Mouse (Mus musculus): Measurements from ENCODE around the gene Immp2l.
"Not testable (repeated sequence)": the region's sequence is repeated elsewhere in the genome, so short reads cannot be mapped to it uniquely, and the experiment has no call there.

Immp2l gene

DNA sequence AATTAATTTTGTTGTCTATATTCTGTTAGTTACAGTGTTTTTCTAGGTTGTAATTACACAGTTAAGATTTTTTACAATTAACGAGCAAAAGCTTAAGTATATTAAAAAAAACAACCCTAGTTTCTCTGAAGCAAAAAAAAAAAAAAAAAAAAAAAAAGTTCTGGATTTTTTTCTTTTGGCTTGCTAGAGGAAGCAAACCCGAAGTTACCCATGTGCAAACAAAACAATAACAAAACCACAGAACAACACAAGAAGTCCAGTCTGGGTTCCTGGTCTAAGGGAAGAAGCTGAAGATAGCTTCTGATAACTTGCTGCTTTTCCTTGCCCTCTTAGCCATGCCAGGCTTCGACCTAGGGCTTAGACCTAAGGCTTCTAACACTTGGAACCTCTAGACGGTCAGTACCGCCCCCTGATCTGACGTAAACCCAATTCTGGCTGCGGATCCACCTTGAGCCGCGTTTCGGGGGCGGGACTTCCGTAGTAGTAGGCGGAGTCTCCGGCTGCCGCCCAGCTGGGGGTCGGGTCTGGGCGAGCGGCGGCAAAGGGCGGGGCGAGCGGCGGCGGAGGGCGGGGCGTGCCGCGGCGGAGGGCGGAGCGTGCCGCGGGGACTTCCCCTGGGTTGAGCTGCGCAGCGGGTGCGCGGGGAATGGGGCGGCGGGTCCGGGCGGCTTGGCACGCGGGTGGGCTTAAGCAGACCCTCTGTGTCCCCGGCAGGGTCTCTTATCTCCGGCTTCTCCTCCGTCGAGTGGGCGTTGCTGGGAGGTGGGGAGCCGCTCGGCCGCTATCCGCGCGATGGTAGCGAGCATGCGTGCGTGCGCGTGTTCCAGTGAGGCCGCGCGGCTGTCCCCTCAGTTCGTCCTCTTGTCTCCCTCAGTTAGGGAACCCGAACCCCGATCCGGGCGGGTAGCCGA is at the start of gene Immp2l:
Immp2l (plus strand) TSS at position 580 of the 911 bp plus-strand sequence.
- DNase-seq (ENCODE audit: low read depth, low spot score) = peak; percentile 87

DNA sequence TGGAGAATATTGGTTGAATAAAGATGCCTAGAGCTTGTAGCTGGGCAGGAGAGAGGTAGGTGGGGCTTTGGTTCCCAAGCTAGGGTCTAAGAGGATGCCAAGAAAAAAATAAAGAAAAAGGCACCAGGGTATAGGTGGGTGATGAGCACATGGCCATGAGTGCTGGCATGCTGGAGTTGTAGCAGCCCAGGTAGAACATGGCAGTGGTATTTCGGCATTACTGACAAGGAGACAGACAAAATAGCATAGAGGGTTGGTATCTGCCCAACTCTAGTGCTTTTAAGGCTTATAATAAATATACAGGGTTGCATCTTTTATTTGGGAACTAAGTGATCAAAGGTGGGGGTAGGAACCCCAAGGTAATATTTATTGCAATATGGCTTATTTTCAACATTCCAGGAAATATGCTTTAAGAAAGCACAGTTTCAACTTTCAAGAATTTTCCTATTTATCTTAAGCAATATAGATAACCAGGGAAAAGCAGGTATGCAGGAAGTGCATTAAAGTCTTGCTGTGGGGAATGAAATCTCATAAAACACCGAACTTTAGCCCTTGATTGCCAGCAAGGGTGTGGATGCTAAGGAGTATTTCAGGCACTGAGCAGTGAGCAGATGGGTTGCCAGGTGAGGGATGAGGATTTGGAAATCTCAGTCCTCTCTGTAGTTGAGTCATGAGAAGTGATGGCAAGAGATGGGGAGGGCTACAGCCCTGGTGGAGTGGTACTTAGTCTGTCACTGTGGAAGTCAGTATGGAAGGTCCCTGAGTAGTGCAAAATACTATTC is 45.0 kb upstream of the Immp2l start:
- DNase-seq (ENCODE audit: low read depth, low spot score) = no peak

DNA sequence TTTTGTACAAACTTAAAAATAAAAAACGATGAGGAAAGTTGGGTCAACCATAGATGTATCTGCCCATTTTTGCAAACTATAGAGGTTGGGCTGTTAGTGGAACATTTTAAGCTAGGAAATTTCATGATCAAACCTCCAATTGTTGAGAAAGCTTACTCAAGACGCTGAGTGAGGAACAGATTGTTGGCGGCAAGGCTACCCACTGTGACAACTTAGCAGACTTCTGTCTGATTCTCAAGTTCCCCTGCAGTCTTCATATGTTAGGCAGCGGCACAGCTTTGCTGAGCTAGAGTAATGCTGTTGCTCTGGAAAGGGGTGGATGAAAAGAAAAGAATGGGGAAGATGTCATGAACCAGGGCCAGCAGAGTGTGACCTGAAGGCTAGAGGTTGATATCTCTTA is 44.2 kb upstream of the Immp2l start:
- DNase-seq (ENCODE audit: low read depth, low spot score) = no peak

DNA sequence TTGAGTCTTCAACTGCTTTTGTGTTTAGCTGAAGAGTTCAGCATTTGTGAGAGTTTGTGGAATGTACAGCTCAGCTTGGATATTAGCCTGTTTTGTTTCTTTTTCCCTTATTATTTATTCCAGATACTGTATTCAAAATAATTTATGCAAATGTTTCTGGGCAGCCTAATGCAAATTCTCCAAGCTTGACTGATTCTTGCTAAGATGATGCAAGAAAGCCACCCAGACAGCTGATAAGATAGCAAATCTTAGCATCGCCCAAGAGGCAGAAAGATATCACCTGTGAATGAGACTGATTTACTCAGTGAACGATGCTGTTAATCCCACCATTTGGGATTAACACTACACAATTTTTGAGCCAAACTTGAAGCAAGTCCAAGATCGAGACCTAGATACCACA is 43.7 kb upstream of the Immp2l start:
- DNase-seq (ENCODE audit: low read depth, low spot score) = no peak

DNA sequence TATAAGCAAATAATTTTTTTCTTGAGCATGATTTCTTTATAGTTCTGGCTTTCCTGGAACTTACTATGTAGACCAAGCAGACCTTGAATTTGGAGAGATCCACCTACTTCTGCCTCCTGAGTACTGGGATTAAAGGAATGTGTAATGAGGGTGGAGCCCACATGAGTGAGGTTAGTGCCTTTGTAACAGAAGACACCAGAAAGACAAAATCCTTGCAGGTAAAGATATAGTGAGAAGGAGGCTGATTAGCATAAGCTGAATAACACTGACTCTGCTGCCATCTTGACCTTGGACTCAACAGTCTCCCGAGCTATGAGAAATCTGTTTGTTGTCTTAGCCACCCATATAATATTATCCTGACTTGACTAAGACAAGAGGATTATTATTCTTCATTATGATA is 40.9 kb upstream of the Immp2l start:
- no peak for DNase-seq (ENCODE audit: low read depth, low spot score)

DNA sequence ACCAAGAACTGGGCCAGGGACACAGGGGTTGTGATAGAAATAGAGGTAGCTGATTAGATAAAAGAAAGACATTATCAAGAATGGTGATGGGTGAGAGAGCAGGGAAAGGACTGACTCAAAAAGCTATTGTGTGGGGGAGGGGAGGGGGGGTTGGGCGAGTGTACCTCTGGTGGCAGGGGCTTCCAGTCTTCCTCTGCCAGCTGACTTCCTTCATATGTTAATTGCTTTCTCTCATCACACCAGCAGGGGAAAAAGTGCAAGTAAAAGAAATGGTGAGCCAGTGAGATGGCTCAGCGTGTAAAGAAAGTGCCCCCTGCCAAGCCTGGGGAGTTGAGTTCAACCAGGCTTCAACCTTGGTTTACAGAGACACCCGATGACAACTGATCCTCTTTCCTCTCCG is 39.2 kb upstream of the Immp2l start:
- no peak for DNase-seq (ENCODE audit: low read depth, low spot score)

DNA sequence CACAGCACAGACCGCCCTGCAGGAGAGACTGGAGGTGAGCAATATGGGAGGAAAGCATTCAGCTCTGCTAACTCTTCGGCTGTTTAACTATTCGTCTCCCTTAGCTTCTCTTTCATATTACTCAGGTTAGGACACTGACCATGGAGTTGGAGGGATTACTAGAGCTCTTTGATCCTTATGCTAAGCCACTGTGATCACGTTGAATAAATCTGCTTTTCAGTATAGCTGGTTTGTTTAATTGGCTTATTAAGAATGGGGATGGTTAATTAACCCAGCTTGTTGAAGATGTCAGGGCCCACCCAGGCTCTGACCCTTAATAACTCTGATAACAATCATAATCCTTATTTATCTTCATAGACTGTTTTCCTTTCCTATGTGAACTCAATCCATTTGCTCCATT is 38.1 kb upstream of the Immp2l start:
- DNase-seq (ENCODE audit: low read depth, low spot score) = no peak

DNA sequence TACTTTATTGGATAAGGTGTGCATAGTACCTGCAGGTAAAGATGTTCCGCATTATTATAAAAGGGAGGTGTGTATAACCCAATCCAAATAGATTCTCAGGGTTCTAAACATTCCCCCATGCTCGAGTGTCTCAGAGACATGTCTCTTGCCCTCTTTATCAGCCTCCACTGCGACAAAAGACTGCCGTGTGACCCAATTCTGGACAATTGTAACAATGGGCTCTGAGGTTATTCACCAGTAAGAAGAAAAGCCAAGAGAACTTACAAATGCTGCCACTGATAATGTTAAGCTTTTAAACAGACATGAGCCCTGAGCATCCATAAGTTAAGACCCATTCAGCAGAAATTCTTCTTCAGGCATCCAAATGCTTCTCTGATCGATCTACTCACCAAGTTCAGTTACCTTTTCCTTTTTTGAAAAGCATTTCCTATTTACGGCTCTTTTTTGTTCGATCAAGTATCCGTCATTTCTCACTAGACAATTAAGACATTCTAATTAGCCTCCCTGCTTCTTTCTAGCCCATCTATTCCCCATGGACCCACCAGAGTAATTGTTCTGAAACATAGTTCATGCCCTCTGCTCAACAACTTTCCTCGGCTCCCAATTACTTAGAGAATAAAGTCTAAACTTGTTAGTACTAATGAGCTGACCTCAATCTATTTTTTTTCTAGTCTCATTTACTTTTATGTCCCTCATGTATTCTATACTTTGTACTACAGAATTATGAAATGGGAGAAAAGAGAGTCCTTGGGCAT is 35.4 kb upstream of the Immp2l start:
- no peak for DNase-seq (ENCODE audit: low read depth, low spot score)

DNA sequence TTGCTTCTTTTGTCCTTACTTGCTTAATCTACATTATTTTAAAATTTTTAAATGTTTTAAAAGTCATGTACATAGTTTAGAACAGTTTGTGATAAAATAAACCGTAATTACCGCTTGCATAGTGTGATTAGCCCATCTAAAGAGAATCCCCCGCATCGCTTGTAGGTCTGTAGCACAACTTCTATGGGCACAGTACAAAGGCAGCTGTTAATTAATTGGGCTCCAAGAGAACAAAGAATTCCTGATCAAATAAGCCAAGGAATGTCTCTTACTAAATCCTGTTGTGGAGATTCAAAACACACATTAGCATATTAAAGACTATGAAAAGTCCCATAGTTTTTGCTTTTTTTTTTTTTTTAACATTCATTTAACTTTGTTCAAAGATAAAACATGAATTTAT is 32.2 kb upstream of the Immp2l start:
- DNase-seq (ENCODE audit: low read depth, low spot score) = no peak

DNA sequence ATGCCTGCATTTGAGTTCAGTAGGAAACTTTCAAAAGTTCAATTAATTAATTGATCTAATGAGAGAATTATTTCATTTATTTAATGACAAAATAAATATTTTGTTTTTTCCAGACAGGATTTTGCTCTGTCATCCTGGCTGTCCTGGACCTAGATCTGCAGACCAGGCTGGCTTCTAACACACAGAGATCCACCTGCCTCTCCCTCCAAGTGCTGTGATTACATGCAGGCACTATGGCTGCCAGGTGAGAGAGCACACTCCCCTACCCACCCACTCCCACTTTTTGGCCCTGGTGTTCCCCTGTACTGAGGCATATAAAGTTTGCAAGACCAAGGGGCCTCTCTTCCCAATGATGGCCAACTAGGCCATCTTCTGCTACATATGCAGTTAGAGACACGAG is 31.7 kb upstream of the Immp2l start:
- not testable (repeated sequence) for DNase-seq (ENCODE audit: low read depth, low spot score)

DNA sequence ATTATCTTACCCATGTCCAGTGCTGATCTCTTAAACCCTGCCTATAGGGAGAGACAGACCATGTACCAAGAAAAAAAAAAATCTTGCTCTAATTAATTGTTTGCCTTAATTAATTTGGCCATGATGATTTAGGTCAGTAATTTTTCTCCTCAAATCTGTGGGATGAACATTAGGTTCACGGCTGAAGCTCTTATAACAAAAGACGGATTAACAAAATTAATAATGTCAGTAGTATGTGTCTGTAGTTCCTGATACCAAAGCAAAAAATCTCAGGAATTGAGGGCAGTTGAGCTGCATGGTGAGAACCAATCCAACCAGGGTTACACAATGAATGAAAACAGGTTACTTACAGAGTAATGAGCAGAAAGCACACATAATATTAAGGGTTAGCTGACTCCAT is 29.0 kb upstream of the Immp2l start:
- no peak for DNase-seq (ENCODE audit: low read depth, low spot score)

DNA sequence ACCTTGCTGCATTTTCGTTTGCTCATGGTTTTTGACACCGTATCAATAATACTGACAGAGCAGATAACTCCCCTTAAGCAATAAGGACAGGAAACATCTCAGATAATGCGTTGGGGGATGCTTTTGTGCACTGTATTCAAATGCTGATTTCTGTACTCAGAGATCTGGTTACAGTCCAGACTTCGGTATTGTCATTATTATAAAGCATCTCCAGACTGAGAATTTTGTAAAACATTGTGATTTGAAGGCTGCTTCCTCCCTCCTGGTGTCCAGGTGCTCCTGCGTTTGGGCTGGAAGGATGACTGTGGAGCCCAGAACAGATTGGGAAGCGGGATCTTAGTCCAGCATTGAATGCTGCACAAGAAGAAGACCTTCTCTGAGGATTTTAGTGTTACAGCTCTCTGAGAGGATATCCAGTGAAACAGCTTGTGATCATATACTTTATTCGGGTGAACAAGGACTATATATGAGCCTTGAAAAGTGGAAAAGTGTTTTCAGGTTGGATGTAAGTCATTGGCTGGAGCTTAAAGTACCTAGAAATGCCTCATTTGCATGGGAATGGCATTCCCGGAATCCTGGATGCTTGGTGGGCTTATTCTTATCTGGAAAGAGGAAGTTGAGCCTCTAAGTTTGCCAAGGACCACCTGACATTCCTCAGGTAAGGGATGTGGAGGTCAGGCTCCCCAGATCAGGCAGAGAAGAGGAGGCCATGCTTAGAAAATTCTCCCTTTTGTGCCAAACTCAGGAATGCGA is 28.1 kb upstream of the Immp2l start:
- no peak for DNase-seq (ENCODE audit: low read depth, low spot score)

DNA sequence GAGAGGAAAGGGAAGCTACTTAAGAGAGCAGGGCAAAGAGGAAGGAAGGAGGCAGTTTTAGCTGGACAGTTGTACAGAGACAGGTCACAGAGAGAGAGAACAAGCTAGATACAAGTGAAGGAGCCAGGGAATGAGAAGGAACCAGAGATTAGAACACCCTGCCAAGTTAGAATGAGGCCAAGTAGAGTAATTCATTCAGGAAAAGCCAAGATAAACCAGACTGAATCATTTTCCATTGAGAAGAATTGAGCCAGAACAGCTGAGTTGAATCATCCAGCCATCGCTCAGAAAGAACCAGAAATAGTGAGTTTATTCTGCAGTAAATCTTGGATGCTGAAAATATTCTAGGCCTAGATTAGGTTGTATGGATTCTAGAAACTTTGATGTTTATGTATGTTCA is 1.4 kb upstream of the Immp2l start:
- no peak for DNase-seq (ENCODE audit: low read depth, low spot score)

DNA sequence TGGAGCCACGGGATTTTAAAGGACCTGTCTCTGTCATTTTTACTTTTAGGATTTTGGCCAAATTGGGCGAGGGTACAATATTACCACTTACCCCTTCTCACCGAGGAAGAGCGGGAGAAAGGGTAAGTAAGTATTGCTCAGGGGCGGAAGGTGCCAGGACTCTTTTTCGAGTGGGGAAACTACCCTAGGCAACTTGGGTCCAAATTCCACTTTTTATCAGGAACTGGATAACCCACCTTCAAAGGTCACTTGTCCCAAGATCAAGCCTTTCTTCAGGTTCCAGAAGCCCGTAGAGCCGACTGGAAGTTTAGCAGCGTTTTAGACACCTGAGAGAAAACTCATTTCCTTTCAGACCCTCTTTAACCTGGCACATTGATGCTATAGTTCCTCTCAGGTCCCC is 622 bp downstream of the Immp2l start:
- peak; percentile 3 for DNase-seq (ENCODE audit: low read depth, low spot score)

DNA sequence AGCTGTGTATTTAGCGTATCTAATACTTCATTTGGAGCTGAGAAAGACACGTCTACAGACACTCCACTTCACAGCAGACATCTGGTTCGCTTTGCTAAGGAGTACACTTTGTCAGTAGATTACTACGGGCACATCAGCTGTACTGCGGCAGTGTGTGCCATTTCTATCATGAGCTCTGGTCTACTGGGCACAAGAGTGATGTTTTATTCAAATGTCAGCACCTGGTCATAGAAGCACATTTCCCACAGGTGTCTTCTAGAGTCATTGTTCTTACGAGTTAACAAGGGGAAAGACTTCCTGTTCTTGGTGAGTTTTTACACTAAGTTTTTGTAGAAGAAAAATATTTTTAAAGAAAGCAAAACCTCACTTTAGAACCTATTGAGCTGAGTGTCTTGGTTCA is 3.6 kb downstream of the Immp2l start:
- no peak for DNase-seq (ENCODE audit: low read depth, low spot score)

DNA sequence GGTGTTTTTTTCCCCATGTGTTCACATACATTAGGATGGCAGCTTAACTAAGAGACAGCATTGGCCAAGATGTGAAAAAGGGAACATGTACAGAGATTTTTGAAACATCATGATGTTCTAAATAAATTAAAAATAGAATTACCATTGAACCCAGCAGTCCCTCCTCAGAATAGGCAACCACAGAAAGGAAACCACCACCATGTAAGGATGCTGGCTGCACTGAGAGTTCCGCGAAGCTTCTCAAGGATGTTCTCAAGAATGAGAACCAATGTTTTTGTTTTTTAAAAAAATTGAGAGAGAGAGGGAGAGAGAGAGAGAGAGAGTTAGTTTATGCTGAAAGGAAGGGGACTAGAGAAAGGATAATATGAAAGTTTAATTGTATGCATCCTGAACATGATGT is 7.2 kb downstream of the Immp2l start:
- no peak for DNase-seq (ENCODE audit: low read depth, low spot score)

DNA sequence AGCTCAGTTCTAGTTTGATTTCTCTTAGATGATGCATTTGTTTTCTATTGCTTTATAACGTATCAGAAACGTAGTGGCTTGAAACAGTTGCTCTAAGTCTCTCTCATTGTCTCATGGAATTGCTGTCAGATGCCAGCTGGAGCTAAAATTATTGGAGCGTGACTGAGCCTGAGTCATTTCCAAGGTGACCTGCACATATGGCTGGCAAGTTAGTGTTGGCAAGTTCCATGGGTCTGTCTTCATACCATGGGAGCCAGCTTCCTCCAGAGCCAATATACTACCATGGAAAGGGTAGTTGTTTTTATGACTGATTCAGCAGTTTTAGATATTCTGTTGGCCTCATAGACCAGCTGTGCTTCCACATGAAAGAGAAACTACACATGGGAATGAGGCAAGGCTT is 9.3 kb downstream of the Immp2l start:
- DNase-seq (ENCODE audit: low read depth, low spot score) = no peak

DNA sequence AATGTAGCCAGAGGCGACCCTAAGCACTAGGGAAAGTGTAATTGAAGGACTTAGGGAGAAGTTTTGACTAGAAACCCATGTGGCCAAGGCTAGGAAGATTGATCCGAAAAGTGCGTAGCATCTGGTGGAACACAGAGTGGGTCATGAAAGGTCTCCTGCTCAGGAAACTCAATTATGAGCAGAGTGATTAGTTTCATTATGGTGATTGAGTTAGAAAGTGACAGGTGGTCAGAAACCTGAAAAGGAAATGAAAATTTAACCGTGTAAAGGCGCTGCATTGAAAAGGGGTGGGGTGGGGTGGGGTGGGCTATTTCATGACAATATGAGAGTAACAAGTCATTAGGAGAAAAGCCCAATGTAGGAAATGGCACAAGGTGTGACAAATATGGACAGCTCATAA is 15.9 kb downstream of the Immp2l start:
- no peak for DNase-seq (ENCODE audit: low read depth, low spot score)

DNA sequence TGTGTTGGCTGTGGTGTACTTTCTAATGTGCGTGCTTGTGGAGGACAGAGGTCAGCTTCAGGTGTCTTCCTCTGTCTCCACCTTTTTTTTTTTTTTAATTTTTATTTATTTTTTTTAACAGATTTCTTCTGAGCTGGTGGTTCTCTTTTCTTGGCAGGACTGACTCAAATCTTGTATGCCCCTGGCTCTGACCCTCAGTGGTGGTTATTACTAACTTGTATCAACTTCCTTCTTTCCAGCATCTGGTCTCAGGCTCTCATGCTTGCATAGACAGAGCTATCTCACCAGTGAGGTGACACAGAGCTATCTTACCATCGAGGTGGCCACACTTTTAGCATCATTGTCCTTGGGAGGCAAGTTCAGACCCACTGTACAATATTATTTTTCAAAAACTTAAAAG is 17.8 kb downstream of the Immp2l start:
- no peak for DNase-seq (ENCODE audit: low read depth, low spot score)

DNA sequence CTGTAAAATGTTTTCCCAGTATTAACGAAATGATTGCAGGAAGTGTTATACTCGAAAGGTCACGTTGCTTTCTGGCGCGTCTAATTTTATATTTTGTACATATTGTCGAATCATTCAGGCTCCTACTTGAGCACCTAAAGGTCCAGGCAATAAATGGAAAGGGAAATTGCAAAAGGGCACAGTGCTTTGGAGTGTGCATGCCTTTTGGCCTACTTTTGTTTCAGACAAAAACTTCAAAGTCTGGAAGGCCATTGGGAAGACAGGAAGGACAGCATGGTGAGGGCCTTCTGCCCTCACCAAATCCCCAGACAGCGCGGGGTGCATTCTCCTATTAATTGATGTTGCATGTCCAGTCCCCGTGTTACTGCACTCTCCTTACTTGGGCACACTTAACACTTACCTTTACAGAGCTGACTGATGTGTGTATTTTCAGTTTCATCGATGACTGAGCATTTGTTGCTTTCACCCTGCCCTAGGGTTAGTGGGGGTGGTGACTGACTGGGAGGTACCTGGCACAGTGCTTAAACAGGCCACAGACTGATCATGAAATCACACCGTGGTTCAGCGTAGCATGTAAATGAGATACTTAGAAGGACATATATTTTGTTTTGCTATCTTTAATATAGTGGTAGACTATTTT is 20.7 kb downstream of the Immp2l start:
- DNase-seq (ENCODE audit: low read depth, low spot score) = no peak
